Mouse (Mus musculus) neural tube, embryonic 14.5 days (tissue): ENCODE results near the gene Zfp385b. TPM values are rescaled to one million over a fixed set of nuclear protein-coding genes. Genes with fewer than 3 reads are reported as not detected.

ENCODE experiments used
- ATAC-seq: fragments of 200-750 bp; cut with Nextera tagmentation; 2 replicates; pipeline ENCODE4 v1.8.0; 2017; ENCODE audit warnings: low read depth, mild to moderate bottlenecking, moderate TSS enrichment, moderate library complexity
- H3K27ac ChIP-seq: fragments of 300-500 bp; sonication (generic); 2 replicates; pipeline ENCODE4 v1.5.1; 2014; ENCODE audit warnings: low read depth, mild to moderate bottlenecking, control low read depth, low read length, moderate library complexity, mixed read lengths
- H3K27me3 ChIP-seq: fragments of 300-500 bp; sonication (generic); 2 replicates; pipeline ENCODE4 v1.6.1; 2014; ENCODE audit warnings: low read length; ENCODE audit not compliant: control insufficient read depth, insufficient read depth
- H3K36me3 ChIP-seq: fragments of 300-500 bp; sonication (generic); 2 replicates; pipeline ENCODE4 v1.6.1; 2014; ENCODE audit warnings: low read length, mixed read lengths; ENCODE audit not compliant: control insufficient read depth, insufficient read depth
- H3K4me1 ChIP-seq: fragments of 300-500 bp; sonication (generic); 2 replicates; pipeline ENCODE4 v1.6.1; 2014; ENCODE audit warnings: low read length; ENCODE audit not compliant: control insufficient read depth, insufficient read depth
- H3K4me2 ChIP-seq: fragments of 300-500 bp; sonication (generic); 2 replicates; pipeline ENCODE4 v1.6.1; 2014; ENCODE audit warnings: mild to moderate bottlenecking, low read depth, low read length, control low read depth
- H3K4me3 ChIP-seq: fragments of 300-500 bp; sonication (generic); 2 replicates; pipeline ENCODE4 v1.5.1; 2014; ENCODE audit warnings: low read depth, low read length, control low read depth, mixed read lengths
- H3K9ac ChIP-seq: fragments of 300-500 bp; sonication (generic); replicated peaks from 2 replicates; pipeline ENCODE4 v1.6.1; 2014; ENCODE audit warnings: low read depth, mild to moderate bottlenecking, control low read depth, low read length, mixed read lengths
- H3K9me3 ChIP-seq: fragments of 300-500 bp; sonication (generic); 2 replicates; pipeline ENCODE4 v1.6.1; 2016; ENCODE audit warnings: low read length; ENCODE audit not compliant: control insufficient read depth
- WGBS: fragments of 180-500 bp; shearing (Covaris S2); extraction: QIAGEN DNeasy Blood & Tissue Kit; methylation state at CpG from one replicate; pipeline ENCODE4 v1.1.7; 2014; 5-methylcytosine and 5-hydroxymethylcytosine counted together
- polyA plus RNA-seq: library from polyadenylated mRNA; unstranded; fragments of >200 nt; fragmentation: Nextera tagmentation; extraction: Ambion mirVana; gene quantifications from 2 replicates; pipeline ENCODE4 v1.2.1, GENCODE M21; 2014

The Zfp385b gene
- polyA plus RNA-seq, result 15.9 and 18.4 TPM in 2 replicates

GRCm38 (mm10) chr2:77819539-77819938, at the start of gene Zfp385b:
Gene Zfp385b, minus strand, starts transcription at chr2:77819639.
- no peak within 1 kb of the TSS for H3K9ac ChIP-seq
- H3K27me3 ChIP-seq, result peaks cover 13% of the 10 kb centered on the region; the same call in 1 of the 2 replicates
- no peaks in the 10 kb centered on the region for H3K36me3 ChIP-seq
- H3K4me3 ChIP-seq, result no peak within 1 kb of the TSS
- H3K4me1 ChIP-seq, result peaks cover 5% of the 10 kb centered on the region; the same call in 1 of the 2 replicates
- H3K27ac ChIP-seq, result no peak within 1 kb of the TSS
- ATAC-seq, result no peak
- H3K9me3 ChIP-seq, result no peaks in the 10 kb centered on the region
- no peak within 1 kb of the TSS for H3K4me2 ChIP-seq

- no peak overlapping the region for H3K9ac ChIP-seq
- WGBS, result 58% methylated on average over 6 of the region's 6 CpGs
- no peak overlapping the region for H3K4me3 ChIP-seq
- ATAC-seq, result no peak
- no peaks in the 10 kb centered on the region for H3K4me1 ChIP-seq
- H3K4me2 ChIP-seq, result no peak overlapping the region
- H3K36me3 ChIP-seq, result no peaks in the 10 kb centered on the region
- H3K27me3 ChIP-seq, result no peaks in the 10 kb centered on the region
- H3K27ac ChIP-seq, result no peak overlapping the region
- no peaks in the 10 kb centered on the region for H3K9me3 ChIP-seq
Observed at GRCm38 (mm10) chr2:77863934-77864333, 44.5 kb upstream of the Zfp385b start.

GRCm38 (mm10) chr2:77863522-77863921, 44.1 kb upstream of the Zfp385b start:
- H3K4me1 ChIP-seq, result no peaks in the 10 kb centered on the region
- no peak overlapping the region for H3K9ac ChIP-seq
- 80% methylated on average over 15 of the region's 15 CpGs for WGBS
- no peak for ATAC-seq
- H3K27me3 ChIP-seq, result no peaks in the 10 kb centered on the region
- no peak overlapping the region for H3K4me3 ChIP-seq
- no peaks in the 10 kb centered on the region for H3K9me3 ChIP-seq
- no peak overlapping the region for H3K4me2 ChIP-seq
- no peak overlapping the region for H3K27ac ChIP-seq
- H3K36me3 ChIP-seq, result no peaks in the 10 kb centered on the region

GRCm38 (mm10) chr2:77841464-77841863, 22.0 kb upstream of the Zfp385b start:
- Histone ChIP-seq H3K4me3 (no peak overlapping the region), H3K4me1 (no peaks in the 10 kb centered on the region), H3K9ac (no peak overlapping the region), H3K27me3 (no peaks in the 10 kb centered on the region), H3K4me2 (no peak overlapping the region), H3K36me3 (no peaks in the 10 kb centered on the region), H3K27ac (no peak overlapping the region), H3K9me3 (no peaks in the 10 kb centered on the region)
- WGBS, result 56% methylated on average over 6 of the region's 6 CpGs
- ATAC-seq, result no peak

- H3K27ac ChIP-seq, result no peak overlapping the region
- no peaks in the 10 kb centered on the region for H3K9me3 ChIP-seq
- WGBS, result 86% methylated on average over 17 of the region's 17 CpGs
- no peaks in the 10 kb centered on the region for H3K36me3 ChIP-seq
- no peak overlapping the region for H3K9ac ChIP-seq
- no peaks in the 10 kb centered on the region for H3K4me1 ChIP-seq
- no peaks in the 10 kb centered on the region for H3K27me3 ChIP-seq
- no peak overlapping the region for H3K4me2 ChIP-seq
- ATAC-seq, result no peak
- no peak overlapping the region for H3K4me3 ChIP-seq
Observed at GRCm38 (mm10) chr2:77839587-77839986, 20.1 kb upstream of the Zfp385b start.

- no peaks in the 10 kb centered on the region for H3K27me3 ChIP-seq
- no peak overlapping the region for H3K27ac ChIP-seq
- WGBS, result 100% methylated on average over 1 of the region's 1 CpGs
- H3K4me2 ChIP-seq, result no peak overlapping the region
- ATAC-seq, result no peak
- no peak overlapping the region for H3K4me3 ChIP-seq
- H3K36me3 ChIP-seq, result no peaks in the 10 kb centered on the region
- no peaks in the 10 kb centered on the region for H3K4me1 ChIP-seq
- H3K9ac ChIP-seq, result no peak overlapping the region
- H3K9me3 ChIP-seq, result no peaks in the 10 kb centered on the region
Observed at GRCm38 (mm10) chr2:77838688-77839087, 19.2 kb upstream of the Zfp385b start.

- ATAC-seq, result no peak
- WGBS, result 63% methylated on average over 3 of the region's 3 CpGs
- Histone ChIP-seq H3K9me3 (no peaks in the 10 kb centered on the region), H3K36me3 (no peaks in the 10 kb centered on the region), H3K4me2 (no peak overlapping the region), H3K4me1 (no peaks in the 10 kb centered on the region), H3K9ac (no peak overlapping the region), H3K27me3 (no peaks in the 10 kb centered on the region), H3K4me3 (no peak overlapping the region), H3K27ac (no peak overlapping the region)
Observed at GRCm38 (mm10) chr2:77835781-77836180, 16.3 kb upstream of the Zfp385b start.

GRCm38 (mm10) chr2:77826133-77826828, 6.8 kb upstream of the Zfp385b start:
- no peaks in the 10 kb centered on the region for H3K36me3 ChIP-seq
- 68% methylated on average over 7 of the region's 7 CpGs for WGBS
- no peak for ATAC-seq

GRCm38 (mm10) chr2:77823026-77823425, 3.6 kb upstream of the Zfp385b start:
- no peak overlapping the region for H3K27ac ChIP-seq
- no peaks in the 10 kb centered on the region for H3K36me3 ChIP-seq
- no peak overlapping the region for H3K9ac ChIP-seq
- no peak overlapping the region for H3K4me3 ChIP-seq
- no peak for ATAC-seq
- H3K4me2 ChIP-seq, result no peak overlapping the region
- WGBS, result 84% methylated on average over 5 of the region's 5 CpGs
- H3K4me1 ChIP-seq, result no peaks in the 10 kb centered on the region
- H3K27me3 ChIP-seq, result peaks cover 4% of the 10 kb centered on the region; the same call in 1 of the 2 replicates
- no peaks in the 10 kb centered on the region for H3K9me3 ChIP-seq

More at GRCm38 (mm10) chr2:77826133-77826828, 6.8 kb upstream of the Zfp385b start:
- Histone ChIP-seq H3K4me3 (no peak overlapping the region), H3K4me1 (no peaks in the 10 kb centered on the region), H3K9me3 (no peaks in the 10 kb centered on the region), H3K9ac (no peak overlapping the region), H3K27ac (no peak overlapping the region), H3K27me3 (no peaks in the 10 kb centered on the region), H3K4me2 (no peak overlapping the region)
